Mouse (Mus musculus): ENCODE data around the gene Pon1.
"Not testable (repeated sequence)": the region's sequence is repeated elsewhere in the genome, so short reads cannot be mapped to it uniquely, and the experiment has no call there.

Gene Pon1

DNA sequence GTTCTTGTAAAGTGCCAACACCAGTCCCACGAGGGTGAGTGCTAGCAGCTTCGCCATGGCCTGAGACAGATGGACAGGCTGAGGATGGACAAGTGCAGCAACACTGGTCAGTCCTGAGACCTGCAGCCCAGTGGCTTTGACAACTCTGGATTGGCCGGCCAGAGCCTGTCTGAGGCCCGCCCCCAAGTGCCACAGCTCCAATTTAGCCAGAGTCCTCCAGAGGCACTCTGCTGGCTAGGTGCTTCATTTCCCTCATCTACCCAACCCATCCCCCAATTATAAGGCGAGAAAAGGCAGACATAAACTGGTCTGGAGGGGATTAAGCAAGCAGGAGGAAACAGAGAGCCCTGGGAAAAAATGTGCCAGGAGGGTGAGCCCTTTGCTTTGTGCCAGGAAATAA is at the start of gene Pon1:
TSS of gene Pon1 (minus strand) at position 254 of the 400 bp plus-strand sequence.
- in situ Hi-C loops (cut with MboI, MseI) = no loop called here

DNA sequence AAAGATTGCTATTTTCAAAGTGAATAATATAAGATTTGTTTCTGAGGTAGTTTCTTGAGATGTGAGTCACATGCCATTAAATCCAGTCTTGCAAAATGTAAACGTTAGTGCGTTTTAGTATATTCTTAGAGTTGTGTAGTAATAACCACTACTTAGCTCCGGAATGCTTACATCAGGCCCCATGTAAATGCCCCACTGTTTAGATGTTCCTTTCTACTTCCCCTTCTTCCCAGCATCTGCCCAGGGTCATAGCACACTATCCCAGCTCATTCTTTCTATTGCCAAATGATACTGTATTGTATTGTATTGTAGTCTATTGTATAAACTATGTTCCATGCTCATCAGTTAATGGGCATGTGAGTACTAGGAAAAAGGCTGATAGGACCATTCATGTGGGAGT is 45.1 kb upstream of the Pon1 start:
- in situ Hi-C loops (cut with MboI, MseI) = loop anchor here (25.0 kb wide), 1 partner anchor 349 kb away; no protein-coding TSS in a partner anchor

DNA sequence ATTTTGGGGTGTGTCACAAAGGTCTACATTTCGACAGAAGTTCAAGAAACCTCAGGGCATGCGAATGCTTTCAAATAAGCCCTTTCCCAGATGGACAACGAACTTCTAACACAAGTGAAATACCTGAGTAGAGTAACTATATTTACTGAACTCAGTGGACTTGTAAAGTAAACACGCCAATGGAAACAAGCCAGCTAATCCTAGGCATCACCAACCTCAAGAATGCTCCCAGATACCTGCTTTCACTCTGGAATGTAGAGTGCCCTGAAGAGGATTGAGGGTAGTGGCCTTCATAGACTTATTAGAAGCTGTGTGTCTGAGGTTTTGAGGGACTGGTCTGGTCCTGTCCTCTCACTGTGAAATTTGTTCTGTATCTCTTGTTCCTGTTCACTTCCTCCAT is 43.8 kb upstream of the Pon1 start:
- in situ Hi-C loops (cut with MboI, MseI) = loop anchor here (25.0 kb wide), 1 partner anchor 350 kb away; no protein-coding TSS in a partner anchor

DNA sequence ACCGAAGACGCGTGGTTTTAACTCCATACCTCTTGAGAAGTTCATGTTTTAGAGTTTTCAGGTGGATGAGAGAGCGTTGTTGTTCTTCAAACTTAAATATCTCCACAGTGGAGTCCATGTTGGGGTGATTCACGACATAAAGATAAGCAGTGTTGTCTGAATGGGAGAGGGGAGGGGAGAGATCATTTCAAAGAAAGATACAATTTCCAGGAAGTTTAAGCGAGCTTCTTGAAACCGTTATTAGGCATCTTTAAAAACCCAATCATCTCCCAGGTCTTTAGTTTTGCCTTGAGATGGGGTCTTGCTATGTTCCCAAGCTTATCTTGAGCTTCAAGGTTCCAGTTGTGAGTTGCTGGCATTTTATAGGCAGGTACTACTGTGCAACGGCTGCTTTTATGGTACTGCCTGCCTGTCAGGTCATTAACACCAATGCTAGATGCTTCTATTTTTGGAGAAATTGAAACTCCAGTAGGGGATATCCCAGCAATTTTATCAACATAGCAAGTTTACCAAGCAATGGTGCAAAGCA is 43.2 kb upstream of the Pon1 start:
- in situ Hi-C loops (cut with MboI, MseI) = loop anchor here (25.0 kb wide), 1 partner anchor 350 kb away; no protein-coding TSS in a partner anchor

DNA sequence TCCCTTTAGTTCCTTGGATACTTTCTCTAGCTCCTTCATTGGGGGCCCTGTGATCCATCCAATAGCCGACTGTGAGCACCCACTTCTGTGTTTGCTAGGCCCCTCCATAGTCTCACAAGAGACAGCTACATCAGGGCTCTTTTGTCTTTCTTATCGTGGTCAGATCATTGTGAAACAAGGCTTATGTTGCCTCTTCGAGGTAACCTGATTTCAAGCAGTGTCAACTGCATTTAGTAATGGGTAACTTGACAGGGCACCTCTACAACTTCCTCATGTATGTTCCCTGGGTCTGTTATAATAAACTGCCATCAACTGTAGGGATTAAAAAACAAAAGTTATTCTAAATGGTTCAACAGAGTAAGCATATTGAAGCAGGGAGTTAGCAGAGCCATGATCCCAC is 40.8 kb upstream of the Pon1 start:
- in situ Hi-C loops (cut with MboI, MseI) = loop anchor here (25.0 kb wide), 1 partner anchor 353 kb away; no protein-coding TSS in a partner anchor

DNA sequence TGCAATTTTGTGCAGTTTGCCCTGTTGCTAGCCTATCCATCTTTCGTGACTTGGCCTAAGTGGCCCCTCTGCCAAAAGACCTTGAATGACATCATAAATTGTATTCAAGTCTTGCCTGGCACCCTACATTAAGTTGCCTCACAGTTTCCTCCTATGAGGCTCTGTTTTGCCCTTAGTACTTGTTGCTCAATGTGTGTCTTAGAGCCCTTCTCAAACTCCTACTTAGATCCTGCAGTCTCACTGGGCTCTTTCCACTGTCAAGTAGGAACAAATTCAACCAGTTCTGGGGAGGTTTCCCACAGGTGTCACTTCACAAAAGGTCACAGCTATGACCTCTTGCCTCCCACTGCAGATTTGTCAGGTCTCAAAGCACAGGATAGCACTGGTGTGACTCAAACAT is 40.1 kb upstream of the Pon1 start:
- in situ Hi-C loops (cut with MboI, MseI) = loop anchor here (25.0 kb wide), 1 partner anchor 353 kb away; no protein-coding TSS in a partner anchor

DNA sequence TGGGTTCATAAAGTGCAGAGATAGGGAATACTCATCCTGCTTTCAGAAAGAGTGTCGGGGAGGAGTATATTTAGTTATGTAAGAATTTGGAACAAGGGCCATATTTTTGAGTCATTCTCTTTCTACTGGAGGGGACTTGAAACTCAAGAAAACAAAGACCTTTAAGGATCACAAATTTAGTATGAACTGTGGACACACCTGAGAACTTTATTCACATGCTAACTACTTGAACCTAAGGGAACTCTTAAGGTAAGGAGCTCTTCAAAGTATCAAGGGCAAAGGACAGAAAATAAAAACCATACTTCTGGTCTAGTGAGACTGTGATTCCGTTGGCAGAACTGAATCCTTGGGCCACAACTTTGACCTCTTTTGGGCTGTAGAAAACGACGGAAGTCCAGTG is 38.3 kb upstream of the Pon1 start:
- in situ Hi-C loops (cut with MboI, MseI) = loop anchor here (25.0 kb wide), 1 partner anchor 355 kb away; no protein-coding TSS in a partner anchor

DNA sequence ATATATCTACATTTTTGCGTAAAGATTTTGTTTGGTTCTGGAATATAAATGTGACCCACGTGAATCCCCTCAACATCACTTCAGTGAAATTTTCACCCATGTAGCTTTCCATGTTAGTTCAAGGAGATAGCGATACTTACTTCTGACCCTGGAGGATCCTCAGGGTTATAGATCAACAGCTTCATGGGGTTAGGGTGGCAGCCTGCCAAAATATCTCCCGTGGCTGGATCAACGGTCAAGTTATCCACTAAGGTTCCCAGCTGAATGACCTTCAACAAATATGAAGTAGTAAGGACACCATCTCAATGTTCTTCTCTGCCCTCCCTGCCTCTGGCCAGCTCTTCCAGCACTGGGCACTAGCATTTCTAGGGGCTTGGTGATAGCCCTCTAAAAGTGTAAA is 36.5 kb upstream of the Pon1 start:
- in situ Hi-C loops (cut with MboI, MseI) = loop anchor here (25.0 kb wide), 1 partner anchor 357 kb away; no protein-coding TSS in a partner anchor

DNA sequence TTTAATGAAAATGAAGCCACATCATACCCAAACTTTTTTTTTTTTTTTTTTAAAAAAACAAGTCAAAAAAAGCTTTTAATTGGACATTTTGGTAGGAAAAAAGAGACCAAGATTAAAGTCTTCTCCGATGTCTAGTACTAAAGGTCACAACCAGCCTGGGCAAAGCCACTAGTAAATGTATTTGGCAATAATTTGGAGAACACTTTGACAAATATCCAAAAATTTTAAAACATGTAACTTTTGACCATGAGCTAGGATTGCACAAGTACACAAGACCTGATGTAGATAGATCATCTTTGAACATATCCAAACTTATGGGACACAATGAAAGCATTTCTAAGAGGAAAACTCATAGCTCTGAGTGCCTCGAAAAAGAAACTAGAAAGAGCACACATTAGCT is 29.8 kb upstream of the Pon1 start:
- in situ Hi-C loops (cut with MboI, MseI) = not testable (repeated sequence)

DNA sequence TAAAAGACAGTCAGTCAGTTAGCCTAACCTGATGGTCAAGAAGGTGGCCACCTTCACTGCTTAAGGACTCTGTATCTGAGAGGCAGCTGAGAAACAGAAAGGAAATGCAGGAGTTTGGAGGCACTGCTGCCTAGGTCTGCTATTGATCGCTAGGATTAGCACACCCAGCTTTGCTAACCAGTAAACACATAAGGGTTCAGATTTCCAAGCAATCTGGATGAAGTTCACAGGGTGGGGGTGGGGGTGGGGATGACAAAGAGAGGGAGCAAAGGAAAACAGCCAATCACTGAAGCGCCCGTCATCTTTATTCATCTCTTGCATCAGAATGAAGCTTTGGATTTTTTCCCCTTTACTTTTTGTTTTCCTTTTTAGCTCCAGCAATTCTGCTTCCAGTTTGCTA is 28.3 kb upstream of the Pon1 start:
- in situ Hi-C loops (cut with MboI, MseI) = no loop called here

DNA sequence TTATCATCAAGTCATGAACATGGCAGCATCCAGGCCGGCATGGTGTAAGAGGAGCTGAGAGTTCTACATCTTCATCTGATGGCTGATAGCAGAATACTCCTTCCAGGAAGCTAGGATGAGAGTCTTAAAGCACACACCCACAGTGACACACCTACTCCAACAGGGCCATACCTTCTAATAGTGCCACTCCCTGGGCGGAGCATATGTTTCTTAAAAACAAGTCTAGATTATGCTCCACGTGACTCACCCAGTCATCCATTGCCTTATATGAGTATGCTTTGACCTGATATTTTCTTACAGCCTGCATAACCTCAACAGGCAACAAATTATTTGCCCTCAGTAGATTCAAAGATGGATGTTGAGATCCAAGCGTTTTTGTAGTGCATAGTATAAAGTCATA is 24.4 kb upstream of the Pon1 start:
- in situ Hi-C loops (cut with MboI, MseI) = no loop called here

DNA sequence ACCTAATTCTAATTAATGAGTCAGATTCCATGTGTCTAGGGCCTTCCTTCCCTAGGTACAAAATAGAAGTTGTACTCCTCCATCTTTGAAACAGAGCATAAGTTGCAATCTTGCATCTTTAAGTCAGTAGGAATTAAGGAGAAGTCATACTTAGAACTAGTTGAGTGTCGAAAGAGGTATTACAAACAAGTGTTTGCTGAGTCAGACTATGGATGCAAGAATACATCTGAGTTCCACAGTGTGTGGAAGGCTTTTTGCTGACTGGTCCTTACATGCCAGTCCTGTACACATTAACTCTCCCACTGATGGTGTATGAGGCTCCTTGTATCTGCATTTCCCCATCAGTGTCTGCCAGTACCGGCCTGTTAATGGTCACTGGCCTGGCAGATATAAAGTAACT is 14.1 kb upstream of the Pon1 start:
- in situ Hi-C loops (cut with MboI, MseI) = no loop called here

DNA sequence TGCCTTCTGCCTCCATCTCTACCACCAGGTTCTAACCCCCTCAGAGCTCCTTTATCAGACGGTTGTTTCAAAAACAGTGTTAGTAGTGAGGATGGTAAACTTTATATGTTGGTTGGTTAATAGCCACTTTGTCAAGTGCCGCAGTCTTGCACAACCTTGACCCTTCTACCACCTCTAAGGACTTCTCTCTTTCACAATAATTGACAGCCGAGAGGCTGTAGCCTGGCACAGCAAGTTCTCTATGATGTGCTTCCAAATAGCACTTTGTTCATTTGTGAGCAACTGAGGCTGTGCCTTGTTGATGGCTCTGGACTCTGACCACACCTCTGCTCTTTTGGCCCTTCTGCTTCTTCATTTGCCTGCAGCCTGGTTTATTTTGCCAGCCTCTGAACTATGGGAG is 6.2 kb upstream of the Pon1 start:
- in situ Hi-C loops (cut with MboI, MseI) = no loop called here

DNA sequence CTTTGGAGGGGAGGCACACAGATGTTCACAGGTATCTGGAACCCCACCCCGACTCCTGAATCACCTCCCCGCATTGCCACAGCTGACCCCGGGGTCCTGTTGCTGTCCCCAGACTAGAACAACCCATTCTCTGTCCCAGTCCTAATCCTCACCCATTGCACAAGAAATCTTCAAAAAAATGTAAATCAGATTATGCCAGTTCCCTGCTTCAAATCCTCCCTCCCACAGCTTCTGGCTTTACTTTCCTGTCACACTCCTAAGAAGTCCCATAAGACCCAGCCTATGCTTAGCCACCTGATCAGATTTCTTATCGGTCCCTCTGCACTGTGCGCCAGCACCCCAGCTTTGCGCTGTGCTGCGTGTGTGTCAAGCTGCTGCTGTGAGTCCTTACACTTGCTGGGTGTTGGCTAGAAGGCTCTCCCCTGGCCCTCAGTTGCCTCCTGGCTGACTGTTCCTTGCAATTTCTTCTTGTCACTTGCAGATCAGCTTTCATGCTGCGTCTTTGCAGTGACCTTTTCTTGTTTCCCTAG is 5.7 kb upstream of the Pon1 start:
- in situ Hi-C loops (cut with MboI, MseI) = no loop called here

DNA sequence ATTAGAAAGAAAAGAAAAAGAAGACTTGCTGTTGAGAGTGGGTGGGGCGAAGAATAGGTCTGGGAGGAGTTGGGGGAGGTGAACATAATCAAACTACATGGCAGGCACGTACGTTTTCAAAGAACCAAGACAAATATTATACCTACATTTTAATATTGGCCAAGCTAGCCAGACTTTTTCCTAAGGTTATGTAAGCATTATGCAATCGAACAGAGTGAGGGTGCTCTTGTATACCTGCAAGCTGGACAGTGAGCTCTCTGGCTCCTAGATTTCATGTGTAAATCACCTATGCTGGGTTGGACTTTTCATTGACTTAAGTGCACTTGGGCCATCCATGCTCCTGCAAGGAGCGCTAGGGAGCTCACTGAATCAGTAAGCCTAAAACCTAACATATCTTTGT is 4.8 kb upstream of the Pon1 start:
- in situ Hi-C loops (cut with MboI, MseI) = no loop called here

DNA sequence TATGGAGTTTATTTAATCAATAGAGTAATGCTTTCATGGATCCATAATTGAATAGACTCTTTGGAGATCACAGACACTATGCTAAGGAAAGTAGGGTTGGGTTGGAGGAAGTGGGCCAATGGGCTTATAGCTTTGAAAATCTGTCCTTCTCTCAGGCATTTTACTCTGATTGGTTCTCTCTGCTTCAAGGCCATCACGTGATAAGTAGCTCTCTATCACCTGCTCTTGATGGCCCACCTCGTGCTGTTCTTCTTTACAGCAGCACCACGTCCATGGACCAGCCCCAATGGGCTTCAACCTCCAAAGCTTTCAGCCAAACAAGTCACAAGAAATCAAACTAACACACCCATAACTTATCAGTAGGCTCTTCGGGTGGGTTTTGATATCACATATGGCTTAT is 3.0 kb downstream of the Pon1 start:
- in situ Hi-C loops (cut with MboI, MseI) = no loop called here

DNA sequence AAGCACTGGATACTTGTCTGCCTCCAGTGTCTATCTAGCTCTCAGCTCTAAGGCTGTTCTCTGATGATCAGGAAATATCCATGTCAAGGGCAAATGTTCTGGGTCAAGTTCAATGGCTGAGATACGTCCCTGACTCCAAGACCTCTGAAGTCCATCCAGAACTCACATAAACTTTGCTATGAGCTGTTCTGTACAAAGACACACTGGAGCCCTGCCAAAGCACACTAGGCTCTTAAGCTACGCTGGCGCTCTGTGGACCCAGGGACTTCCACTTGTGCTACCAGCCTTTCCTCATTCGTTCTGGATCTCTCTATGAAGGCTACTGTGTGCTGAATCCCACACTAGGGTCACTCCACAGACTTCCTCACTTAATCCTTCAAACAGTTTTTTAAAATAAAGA is 4.2 kb downstream of the Pon1 start:
- in situ Hi-C loops (cut with MboI, MseI) = no loop called here

DNA sequence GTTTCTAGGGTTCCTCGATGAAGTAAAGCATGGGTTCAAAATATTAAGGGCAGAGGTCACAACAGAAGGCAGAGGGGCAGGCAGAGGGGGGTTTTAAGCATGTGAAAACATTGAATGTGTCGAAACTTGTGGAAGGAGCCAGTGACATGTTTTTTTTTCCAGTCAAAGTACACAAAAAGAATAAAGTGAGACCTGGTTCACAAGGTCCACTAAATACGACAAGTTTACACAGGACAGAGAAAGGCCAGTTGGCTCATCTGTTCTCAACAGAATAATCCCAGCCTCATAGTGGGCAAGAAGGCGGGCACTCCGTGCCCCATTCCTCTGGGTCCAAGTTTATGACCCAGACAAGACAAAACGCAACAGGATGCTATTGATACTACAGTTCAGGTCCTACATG is 4.8 kb downstream of the Pon1 start:
- in situ Hi-C loops (cut with MboI, MseI) = no loop called here

DNA sequence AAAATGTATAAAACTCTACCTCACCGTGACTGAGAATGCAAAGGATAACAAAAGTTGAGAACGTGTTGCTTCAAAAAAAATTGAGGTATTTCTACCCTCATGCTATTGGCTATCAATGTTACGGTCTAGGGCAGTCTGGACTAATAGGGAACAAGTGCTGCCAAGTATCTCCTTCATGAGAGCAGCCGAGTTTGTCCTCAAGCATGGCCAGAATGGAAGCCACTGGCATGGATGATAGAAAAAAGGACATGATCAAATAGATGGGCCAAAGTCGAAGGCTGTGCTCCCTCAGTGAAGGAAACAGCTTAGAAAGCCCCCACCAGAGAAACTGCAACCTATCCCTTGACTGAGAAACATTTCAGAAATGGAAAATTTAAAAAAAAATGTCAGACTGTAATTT is 5.7 kb downstream of the Pon1 start:
- in situ Hi-C loops (cut with MboI, MseI) = no loop called here

DNA sequence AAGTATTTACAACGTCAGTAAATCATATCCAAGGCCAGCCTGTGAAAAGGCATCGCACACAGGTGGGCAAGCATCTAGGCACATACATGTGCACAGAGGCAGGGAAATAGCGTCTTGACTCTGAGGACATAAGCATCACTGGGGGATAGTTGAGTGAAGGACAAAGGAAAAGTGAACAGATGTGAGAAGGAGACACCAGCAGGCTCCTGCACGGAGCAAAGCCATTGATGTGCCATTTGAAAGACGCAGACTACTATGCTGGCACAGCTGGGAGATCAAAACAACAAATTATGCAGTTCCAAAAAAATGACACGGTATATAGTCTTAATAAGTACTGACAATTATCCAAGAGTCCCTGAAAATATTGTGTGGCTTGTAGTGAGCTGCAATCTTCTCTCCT is 6.2 kb downstream of the Pon1 start:
- in situ Hi-C loops (cut with MboI, MseI) = no loop called here

DNA sequence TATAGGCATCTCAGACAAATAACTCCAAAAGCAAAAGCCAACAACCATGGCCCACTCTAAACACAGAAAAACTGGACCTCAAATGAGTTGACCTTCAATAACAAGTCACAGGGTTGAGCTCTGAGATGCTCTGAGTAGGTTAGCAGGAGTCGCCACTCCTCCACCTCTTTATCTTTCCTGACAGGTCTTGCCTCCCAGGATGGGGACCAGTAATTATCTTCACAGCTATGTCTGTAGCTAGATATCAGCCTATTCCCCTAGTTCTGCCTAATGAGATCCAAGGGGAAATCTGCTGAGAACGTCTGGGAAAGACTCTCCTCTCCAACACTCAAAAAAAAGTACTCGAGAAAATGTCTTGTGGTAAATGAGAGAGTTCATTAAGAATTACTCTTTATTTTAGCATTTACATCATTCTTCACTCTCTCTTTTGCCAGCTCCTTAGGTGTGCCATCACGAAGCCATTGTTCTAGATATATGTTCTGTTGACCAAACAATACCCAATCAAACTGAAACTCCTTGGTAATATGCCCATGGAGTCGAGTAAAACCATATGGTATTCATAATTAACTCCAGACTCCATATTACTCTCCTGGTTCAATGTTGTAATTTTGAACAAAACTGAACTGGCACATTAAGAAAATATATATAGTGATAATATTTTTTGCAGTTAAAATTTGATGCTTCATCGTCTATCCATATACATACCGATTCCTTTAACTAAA is 7.4 kb downstream of the Pon1 start:
- in situ Hi-C loops (cut with MboI, MseI) = no loop called here

DNA sequence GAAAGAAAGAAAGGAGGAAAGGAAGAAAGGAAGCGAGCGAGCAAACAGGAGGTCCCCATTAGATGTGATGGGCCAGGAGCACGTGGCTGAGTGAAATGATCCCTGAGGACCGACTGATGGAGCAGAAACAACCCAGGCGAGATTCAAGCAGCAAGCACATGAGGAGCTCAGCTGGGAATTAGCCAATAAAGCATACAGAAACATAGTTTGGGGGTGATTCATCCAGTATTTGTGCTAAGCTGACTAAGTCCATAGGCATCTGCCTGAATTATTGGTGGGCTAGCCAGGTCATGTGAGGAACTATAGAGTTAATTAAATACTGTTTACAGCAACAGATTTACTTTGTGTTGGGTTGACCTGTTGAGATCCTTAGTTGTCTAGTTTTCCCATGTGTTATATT is 13.1 kb downstream of the Pon1 start:
- in situ Hi-C loops (cut with MboI, MseI) = no loop called here

DNA sequence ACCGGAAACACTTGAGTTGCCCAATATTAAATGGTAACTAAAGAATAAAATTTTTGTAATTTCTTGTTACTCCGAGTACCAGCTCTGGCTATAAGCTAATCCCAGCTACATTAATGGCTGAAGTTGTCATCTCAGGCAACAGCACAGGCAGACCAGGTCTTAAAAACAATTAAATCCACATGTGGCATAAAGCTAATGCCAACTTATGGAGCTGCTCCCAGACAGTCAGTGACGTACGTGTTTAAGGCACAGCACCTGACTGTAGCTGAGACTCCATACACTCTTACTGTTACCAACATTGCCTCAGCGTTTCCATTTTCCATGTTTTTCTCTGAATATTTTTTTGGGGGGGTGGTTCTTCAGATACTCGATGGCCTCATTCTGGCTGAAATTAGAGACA is 14.6 kb downstream of the Pon1 start:
- in situ Hi-C loops (cut with MboI, MseI) = no loop called here

All from T-helper 2 cell (primary cell).